Mouse (Mus musculus): Measurements from ENCODE around the gene Tyw1. TPM values are rescaled to one million over a fixed set of nuclear protein-coding genes. Genes with fewer than 3 reads are reported as not detected.

Gene Tyw1
- polyA plus RNA-seq, 1 experiment from 2014 or later = 30.2 TPM

GRCm38 (mm10) chr5:130331206-130331605, 75.8 kb downstream of the Tyw1 start:
- no peak overlapping the region for H3K4me3 ChIP-seq (ENCODE audit: low read length)
- H3K9me3 ChIP-seq (ENCODE audit: control insufficient read depth, low read length) = no peaks in the 10 kb centered on the region; the same call in 1 of the 2 replicates
- ATAC-seq (ENCODE audit: low FRiP score, low TSS enrichment) = no peak
- H3K4me1 ChIP-seq (ENCODE audit: control insufficient read depth, insufficient read depth, low read length) = peaks cover 8% of the 10 kb centered on the region
- no peaks in the 10 kb centered on the region for H3K27me3 ChIP-seq (ENCODE audit: control insufficient read depth, insufficient read depth, low read length)
- no peak overlapping the region for H3K27ac ChIP-seq (ENCODE audit: low read depth, low read length)
- H3K36me3 ChIP-seq (ENCODE audit: control insufficient read depth, insufficient read depth, low read length) = peaks cover 13% of the 10 kb centered on the region
- no peak overlapping the region for H3K4me2 ChIP-seq (replicated peaks; ENCODE audit: low read depth, low read length)
- H3K9ac ChIP-seq (ENCODE audit: low read depth, low read length) = no peak overlapping the region
- 74% methylated on average over 4 of the region's 4 CpGs for WGBS

DNA sequence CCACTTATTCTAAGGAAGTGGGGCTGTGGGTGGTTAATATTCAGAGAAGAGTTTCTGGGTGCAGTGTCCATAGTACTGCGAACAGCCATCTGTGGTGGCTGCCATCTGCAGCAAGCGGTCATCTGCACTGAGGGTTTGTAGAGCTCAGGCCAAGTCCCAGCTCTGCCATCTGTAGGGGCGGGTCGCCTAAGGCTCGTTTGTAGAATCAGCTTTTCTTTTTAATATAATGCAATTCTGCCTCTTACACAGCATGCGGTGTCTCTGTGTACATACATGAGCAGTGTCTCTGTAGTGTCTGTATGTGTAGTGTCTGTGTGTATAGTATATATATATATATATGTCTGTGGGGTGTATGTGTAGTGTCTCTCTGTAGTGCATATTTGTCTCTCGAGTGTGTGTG, 78.1 kb downstream of the Tyw1 start:
- Histone ChIP-seq H3K27me3 (ENCODE audit: control insufficient read depth, insufficient read depth, low read length) (no peaks in the 10 kb centered on the region), H3K36me3 (ENCODE audit: control insufficient read depth, insufficient read depth, low read length) (peaks cover 17% of the 10 kb centered on the region), H3K4me3 (ENCODE audit: low read length) (no peak overlapping the region), H3K9me3 (ENCODE audit: control insufficient read depth, low read length) (no peaks in the 10 kb centered on the region; the same call in 1 of the 2 replicates), H3K27ac (ENCODE audit: low read depth, low read length) (no peak overlapping the region), H3K4me1 (ENCODE audit: control insufficient read depth, insufficient read depth, low read length) (peaks cover 4% of the 10 kb centered on the region; the same call in 1 of the 2 replicates), H3K9ac (ENCODE audit: low read depth, low read length) (no peak overlapping the region), H3K4me2 (replicated peaks; ENCODE audit: low read depth, low read length) (no peak overlapping the region)
- WGBS = 92% methylated on average over 7 of the region's 7 CpGs
- ATAC-seq (ENCODE audit: low FRiP score, low TSS enrichment) = no peak

DNA sequence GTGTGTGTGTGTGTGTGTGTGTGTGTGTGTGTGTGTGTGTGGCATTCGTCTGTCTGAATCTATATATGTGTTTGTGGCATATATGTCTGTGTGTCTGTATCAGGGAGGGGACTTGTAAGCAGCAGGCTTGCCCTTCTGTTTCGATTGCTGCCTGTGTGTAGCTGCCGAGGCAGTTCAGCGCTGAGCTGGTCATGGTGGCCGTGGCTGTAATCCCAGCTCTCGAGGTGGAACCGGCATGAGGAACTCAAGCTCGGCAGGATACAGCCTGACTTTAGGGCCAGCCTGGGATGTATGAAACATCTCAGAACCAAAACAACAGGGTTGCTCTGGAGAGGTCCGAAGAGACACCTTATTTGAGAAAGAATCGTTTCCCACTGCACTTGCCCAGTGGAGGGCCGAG, 78.6 kb downstream of the Tyw1 start:
- Histone ChIP-seq H3K4me1 (ENCODE audit: control insufficient read depth, insufficient read depth, low read length) (no peaks in the 10 kb centered on the region; the same call in 1 of the 2 replicates), H3K9me3 (ENCODE audit: control insufficient read depth, low read length) (no peaks in the 10 kb centered on the region; the same call in 1 of the 2 replicates), H3K27ac (ENCODE audit: low read depth, low read length) (no peak overlapping the region), H3K9ac (ENCODE audit: low read depth, low read length) (no peak overlapping the region), H3K4me3 (ENCODE audit: low read length) (no peak overlapping the region), H3K4me2 (replicated peaks; ENCODE audit: low read depth, low read length) (no peak overlapping the region), H3K36me3 (ENCODE audit: control insufficient read depth, insufficient read depth, low read length) (peaks cover 17% of the 10 kb centered on the region), H3K27me3 (ENCODE audit: control insufficient read depth, insufficient read depth, low read length) (no peaks in the 10 kb centered on the region)
- whole genome bisulfite sequencing = 91% methylated on average over 11 of the region's 11 CpGs
- ATAC-seq (ENCODE audit: low FRiP score, low TSS enrichment) = no peak

DNA sequence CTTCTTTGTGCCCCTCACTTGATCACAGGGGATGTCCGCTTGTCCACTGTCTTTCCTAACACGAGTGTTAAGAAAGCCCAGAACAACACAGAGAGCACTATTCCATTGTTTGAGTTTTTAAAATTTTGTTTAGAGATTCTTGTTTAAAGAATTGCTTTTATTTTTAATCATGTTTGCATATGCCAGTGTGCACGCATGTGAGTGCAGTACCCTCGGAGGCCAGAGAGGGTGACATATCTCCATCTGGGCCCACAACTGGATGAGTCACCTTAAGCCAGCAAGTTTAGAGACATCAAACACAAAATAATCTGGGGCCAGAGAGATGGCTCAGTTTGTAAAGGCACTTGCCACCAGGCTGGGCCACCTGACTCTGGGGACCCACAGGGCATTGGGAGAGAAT, 80.0 kb downstream of the Tyw1 start:
- H3K27ac ChIP-seq (ENCODE audit: low read depth, low read length) = no peak overlapping the region
- H3K4me1 ChIP-seq (ENCODE audit: control insufficient read depth, insufficient read depth, low read length) = no peaks in the 10 kb centered on the region
- no peak overlapping the region for H3K4me3 ChIP-seq (ENCODE audit: low read length)
- H3K36me3 ChIP-seq (ENCODE audit: control insufficient read depth, insufficient read depth, low read length) = peaks cover 18% of the 10 kb centered on the region
- ATAC-seq (ENCODE audit: low FRiP score, low TSS enrichment) = no peak
- H3K9me3 ChIP-seq (ENCODE audit: control insufficient read depth, low read length) = no peaks in the 10 kb centered on the region; the same call in 1 of the 2 replicates
- H3K4me2 ChIP-seq (replicated peaks; ENCODE audit: low read depth, low read length) = no peak overlapping the region
- H3K27me3 ChIP-seq (ENCODE audit: control insufficient read depth, insufficient read depth, low read length) = no peaks in the 10 kb centered on the region
- 97% methylated on average over 4 of the region's 4 CpGs for WGBS
- no peak overlapping the region for H3K9ac ChIP-seq (ENCODE audit: low read depth, low read length)

GRCm38 (mm10) chr5:130340656-130341055, 85.2 kb downstream of the Tyw1 start:
- Histone ChIP-seq H3K4me1 (ENCODE audit: control insufficient read depth, insufficient read depth, low read length) (no peaks in the 10 kb centered on the region), H3K4me2 (replicated peaks; ENCODE audit: low read depth, low read length) (no peak overlapping the region), H3K9ac (ENCODE audit: low read depth, low read length) (no peak overlapping the region), H3K9me3 (ENCODE audit: control insufficient read depth, low read length) (no peaks in the 10 kb centered on the region), H3K36me3 (ENCODE audit: control insufficient read depth, insufficient read depth, low read length) (peaks cover 26% of the 10 kb centered on the region), H3K27me3 (ENCODE audit: control insufficient read depth, insufficient read depth, low read length) (no peaks in the 10 kb centered on the region), H3K27ac (ENCODE audit: low read depth, low read length) (no peak overlapping the region), H3K4me3 (ENCODE audit: low read length) (no peak overlapping the region)
- ATAC-seq (ENCODE audit: low FRiP score, low TSS enrichment) = no peak
- WGBS = 90% methylated on average over 15 of the region's 15 CpGs

GRCm38 (mm10) chr5:130344999-130345398, 89.6 kb downstream of the Tyw1 start:
- Histone ChIP-seq H3K4me1 (ENCODE audit: control insufficient read depth, insufficient read depth, low read length) (no peaks in the 10 kb centered on the region), H3K9me3 (ENCODE audit: control insufficient read depth, low read length) (peaks cover 7% of the 10 kb centered on the region; the same call in 1 of the 2 replicates)
- WGBS = 94% methylated on average over 7 of the region's 7 CpGs

DNA sequence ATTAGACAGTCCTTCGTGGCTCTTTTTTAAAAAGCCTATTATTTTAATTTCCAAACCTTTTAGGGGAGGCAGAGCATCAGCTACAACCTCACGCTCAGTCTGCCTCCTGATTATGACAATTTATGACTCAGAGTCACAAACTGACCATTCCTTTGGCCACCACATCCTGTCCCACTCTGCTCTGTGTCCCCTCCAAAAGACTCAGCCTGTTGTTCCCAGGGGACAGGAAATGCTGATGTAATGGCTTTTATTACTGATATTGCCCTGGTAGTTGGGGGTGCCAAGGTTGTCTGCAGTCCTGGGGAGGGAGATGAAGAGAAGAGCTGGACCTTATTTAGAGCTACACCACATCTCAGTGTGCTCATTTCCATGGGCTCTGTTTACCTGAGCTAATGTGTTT, 90.5 kb downstream of the Tyw1 start:
- H3K9me3 ChIP-seq (ENCODE audit: control insufficient read depth, low read length) = peaks cover 7% of the 10 kb centered on the region; the same call in 1 of the 2 replicates
- 78% methylated on average over 2 of the region's 2 CpGs for WGBS
- H3K27ac ChIP-seq (ENCODE audit: low read depth, low read length) = no peak overlapping the region
- no peak overlapping the region for H3K4me2 ChIP-seq (replicated peaks; ENCODE audit: low read depth, low read length)
- no peaks in the 10 kb centered on the region for H3K4me1 ChIP-seq (ENCODE audit: control insufficient read depth, insufficient read depth, low read length)
- no peak for ATAC-seq (ENCODE audit: low FRiP score, low TSS enrichment)
- peaks cover 12% of the 10 kb centered on the region for H3K36me3 ChIP-seq (ENCODE audit: control insufficient read depth, insufficient read depth, low read length)
- no peak overlapping the region for H3K9ac ChIP-seq (ENCODE audit: low read depth, low read length)
- H3K27me3 ChIP-seq (ENCODE audit: control insufficient read depth, insufficient read depth, low read length) = no peaks in the 10 kb centered on the region
- no peak overlapping the region for H3K4me3 ChIP-seq (ENCODE audit: low read length)

More at GRCm38 (mm10) chr5:130344999-130345398, 89.6 kb downstream of the Tyw1 start:
- Histone ChIP-seq H3K4me3 (ENCODE audit: low read length) (no peak overlapping the region), H3K36me3 (ENCODE audit: control insufficient read depth, insufficient read depth, low read length) (peaks cover 17% of the 10 kb centered on the region), H3K27me3 (ENCODE audit: control insufficient read depth, insufficient read depth, low read length) (no peaks in the 10 kb centered on the region), H3K9ac (ENCODE audit: low read depth, low read length) (no peak overlapping the region), H3K4me2 (replicated peaks; ENCODE audit: low read depth, low read length) (no peak overlapping the region), H3K27ac (ENCODE audit: low read depth, low read length) (no peak overlapping the region)
- no peak for ATAC-seq (ENCODE audit: low FRiP score, low TSS enrichment)

GRCm38 (mm10) chr5:130355223-130355622, 99.8 kb downstream of the Tyw1 start:
- Histone ChIP-seq H3K27ac (ENCODE audit: low read depth, low read length) (no peak overlapping the region), H3K9me3 (ENCODE audit: control insufficient read depth, low read length) (no peaks in the 10 kb centered on the region), H3K4me1 (ENCODE audit: control insufficient read depth, insufficient read depth, low read length) (no peaks in the 10 kb centered on the region), H3K27me3 (ENCODE audit: control insufficient read depth, insufficient read depth, low read length) (no peaks in the 10 kb centered on the region), H3K9ac (ENCODE audit: low read depth, low read length) (no peak overlapping the region), H3K4me3 (ENCODE audit: low read length) (no peak overlapping the region), H3K36me3 (ENCODE audit: control insufficient read depth, insufficient read depth, low read length) (no peaks in the 10 kb centered on the region), H3K4me2 (replicated peaks; ENCODE audit: low read depth, low read length) (no peak overlapping the region)
- ATAC-seq (ENCODE audit: low FRiP score, low TSS enrichment) = no peak
- WGBS = 50% methylated on average over 7 of the region's 7 CpGs

GRCm38 (mm10) chr5:130363111-130363510, 107.7 kb downstream of the Tyw1 start:
- no peak overlapping the region for H3K4me3 ChIP-seq (ENCODE audit: low read length)
- H3K4me2 ChIP-seq (replicated peaks; ENCODE audit: low read depth, low read length) = no peak overlapping the region
- H3K27me3 ChIP-seq (ENCODE audit: control insufficient read depth, insufficient read depth, low read length) = no peaks in the 10 kb centered on the region
- no peak overlapping the region for H3K9ac ChIP-seq (ENCODE audit: low read depth, low read length)
- no peak for ATAC-seq (ENCODE audit: low FRiP score, low TSS enrichment)
- no peak overlapping the region for H3K27ac ChIP-seq (ENCODE audit: low read depth, low read length)
- H3K36me3 ChIP-seq (ENCODE audit: control insufficient read depth, insufficient read depth, low read length) = no peaks in the 10 kb centered on the region
- H3K9me3 ChIP-seq (ENCODE audit: control insufficient read depth, low read length) = no peaks in the 10 kb centered on the region
- WGBS = 61% methylated on average over 4 of the region's 4 CpGs
- no peaks in the 10 kb centered on the region for H3K4me1 ChIP-seq (ENCODE audit: control insufficient read depth, insufficient read depth, low read length)
